Mouse (Mus musculus) adrenal gland, postnatal 14 days (tissue): ENCODE results near the gene Angptl4. TPM values are rescaled to one million over a fixed set of nuclear protein-coding genes. Genes with fewer than 3 reads are reported as not detected.
"Not testable (repeated sequence)": the region's sequence is repeated elsewhere in the genome, so short reads cannot be mapped to it uniquely, and the experiment has no call there.

Experiments used
- DNase-seq: peaks from one replicate; pipeline ENCODE4 v3.0.0; 2021; ENCODE audit warnings: mixed read lengths
- long read RNA-seq, 2 experiments: library from polyadenylated mRNA; stranded (forward); transcript quantifications; one replicate each; pipeline ENCODE4 v2.0.0; 2021
- total RNA-seq: library from RNA; stranded (reverse); gene quantifications from 2 replicates; pipeline ENCODE4 v1.2.3, GENCODE M21; 2021

Angptl4 gene
- total RNA-seq: 121 and 189 TPM in 2 replicates
- long read RNA-seq, experiment 1, transcript Angptl4-201 (7 exons, 3,308 nt): major isoform, 96 of 115 reads
- long read RNA-seq, experiment 1, partial matches to known transcripts: 11 of 115 reads
- long read RNA-seq, experiment 1, other reads (novel, unspliced or antisense): 7 of 115 reads
- long read RNA-seq, experiment 2, transcript Angptl4-201 (7 exons, 3,308 nt): major isoform, 68 of 84 reads
- long read RNA-seq, experiment 2, partial matches to known transcripts: 15 of 84 reads
- long read RNA-seq, experiment 2, other reads (novel, unspliced or antisense): 0 of 84 reads

GRCm38 (mm10) chr17:33781124-33781977 is at the start of gene Angptl4:
Angptl4 (minus strand) TSS chr17:33781830.
- DNase-seq: peak; percentile 86

- no peak for DNase-seq
Measured at GRCm38 (mm10) chr17:33829561-33829960, 47.9 kb upstream of the Angptl4 start.

GRCm38 (mm10) chr17:33828892-33829291 is 47.3 kb upstream of the Angptl4 start:
- peak; percentile 93 for DNase-seq

GRCm38 (mm10) chr17:33826850-33827249 is 45.2 kb upstream of the Angptl4 start:
- peak; percentile 87 for DNase-seq

- no peak for DNase-seq
Measured at GRCm38 (mm10) chr17:33825462-33825861, 43.8 kb upstream of the Angptl4 start.

- DNase-seq: not testable (repeated sequence)
Measured at GRCm38 (mm10) chr17:33824997-33825330, 43.3 kb upstream of the Angptl4 start.

- peak; percentile 98 for DNase-seq
Measured at GRCm38 (mm10) chr17:33824084-33824996, 42.7 kb upstream of the Angptl4 start, which contains the start of the genes Rps28 and Ndufa7. Rps28 (minus strand) TSS chr17:33824562. Ndufa7 (plus strand) TSS chr17:33824572.

- DNase-seq: not testable (repeated sequence)
Measured at GRCm38 (mm10) chr17:33823171-33823570, 41.5 kb upstream of the Angptl4 start.

GRCm38 (mm10) chr17:33822436-33822959 is 40.9 kb upstream of the Angptl4 start:
- DNase-seq: no peak

GRCm38 (mm10) chr17:33817969-33818643 is 36.5 kb upstream of the Angptl4 start:
- no peak for DNase-seq

- peak; percentile 94 for DNase-seq
Measured at GRCm38 (mm10) chr17:33817184-33817968, 35.7 kb upstream of the Angptl4 start.

GRCm38 (mm10) chr17:33816612-33817011 is 35.0 kb upstream of the Angptl4 start:
- no peak for DNase-seq

GRCm38 (mm10) chr17:33815399-33815798 is 33.8 kb upstream of the Angptl4 start:
- no peak for DNase-seq

- peak; percentile 62 for DNase-seq
Measured at GRCm38 (mm10) chr17:33812990-33813389, 31.4 kb upstream of the Angptl4 start.

- peak; percentile 17 for DNase-seq
Measured at GRCm38 (mm10) chr17:33812475-33812874, 30.8 kb upstream of the Angptl4 start.

- DNase-seq: peak; percentile 52
Measured at GRCm38 (mm10) chr17:33811142-33811516, 29.5 kb upstream of the Angptl4 start.

- peak; percentile 97 for DNase-seq
Measured at GRCm38 (mm10) chr17:33810334-33811141, 28.9 kb upstream of the Angptl4 start, which contains the start of gene Kank3. Kank3 (plus strand) TSS chr17:33810519.

GRCm38 (mm10) chr17:33808192-33808591 is 26.6 kb upstream of the Angptl4 start:
- peak; percentile 73 for DNase-seq

- DNase-seq: peak; percentile 28
Measured at GRCm38 (mm10) chr17:33807181-33807888, 25.7 kb upstream of the Angptl4 start.
